Mouse (Mus musculus) heart, embryonic 14.5 days (tissue): ENCODE data around the gene Bmt2. TPM values are rescaled to one million over a fixed set of nuclear protein-coding genes. Genes with fewer than 3 reads are reported as not detected.

Source experiments
- ATAC-seq: fragments of 200-750 bp; cut with Nextera tagmentation; 2 replicates; pipeline ENCODE4 v1.8.0; 2017; ENCODE audit warnings: low read depth, moderate TSS enrichment; ENCODE audit not compliant: insufficient number of reproducible peaks, insufficient read depth, low FRiP score
- H3K27ac ChIP-seq, 2 experiments: fragments of 200-500 bp in 1 of 2; fragments of 300-500 bp in 1 of 2; sonication (generic) in 1 of 2; replicated peaks in 1 of 2; 2 replicates each; pipeline ENCODE4 v1.5.1; 2012 to 2014; ENCODE audit warnings: low read depth in 2 of 2, low read length in 2 of 2, control low read depth in 1 of 2, mild to moderate bottlenecking in 1 of 2, mixed read lengths in 1 of 2; ENCODE audit not compliant: control insufficient read depth in 1 of 2, insufficient read depth in 1 of 2
- H3K27me3 ChIP-seq: fragments of 300-500 bp; sonication (generic); 2 replicates; pipeline ENCODE4 v1.6.1; 2014; ENCODE audit warnings: mild to moderate bottlenecking, low read length, control low read depth; ENCODE audit not compliant: control insufficient read depth, insufficient read depth
- H3K36me3 ChIP-seq: fragments of 300-500 bp; sonication (generic); 2 replicates; pipeline ENCODE4 v1.6.1; 2014; ENCODE audit warnings: mild to moderate bottlenecking, control low read depth, low read length, mixed read lengths; ENCODE audit not compliant: control insufficient read depth, insufficient read depth
- H3K4me1 ChIP-seq, 2 experiments: fragments of 200-500 bp in 1 of 2; fragments of 300-500 bp in 1 of 2; sonication (generic) in 1 of 2; 2 replicates each; pipeline ENCODE4 v1.6.1; 2012 to 2014; ENCODE audit warnings: low read length in 2 of 2, control low read depth in 1 of 2, mixed read lengths in 1 of 2; ENCODE audit not compliant: control insufficient read depth in 2 of 2, insufficient read depth in 2 of 2
- H3K4me2 ChIP-seq: fragments of 300-500 bp; sonication (generic); 2 replicates; pipeline ENCODE4 v1.6.1; 2014; ENCODE audit warnings: mild to moderate bottlenecking, low read length
- H3K4me3 ChIP-seq, 2 experiments: fragments of 200-500 bp in 1 of 2; fragments of 300-500 bp in 1 of 2; sonication (generic) in 1 of 2; 2 replicates each; pipeline ENCODE4 v1.5.1; 2012 to 2014; ENCODE audit warnings: low read length in 2 of 2, mild to moderate bottlenecking in 2 of 2, control low read depth in 1 of 2, low read depth in 1 of 2, moderate library complexity in 1 of 2; ENCODE audit not compliant: control insufficient read depth in 1 of 2, insufficient read depth in 1 of 2
- H3K9ac ChIP-seq: fragments of 300-500 bp; sonication (generic); 2 replicates; pipeline ENCODE4 v1.6.1; 2014; ENCODE audit warnings: mild to moderate bottlenecking, low read length
- H3K9me3 ChIP-seq: fragments of 300-500 bp; sonication (generic); 2 replicates; pipeline ENCODE4 v1.6.1; 2016; ENCODE audit warnings: low read length, control low read depth; ENCODE audit not compliant: control insufficient read depth
- WGBS: fragments of 180-500 bp; shearing (Covaris S2); extraction: QIAGEN DNeasy Blood & Tissue Kit; methylation state at CpG from one replicate; pipeline ENCODE4 v1.1.7; 2014; 5-methylcytosine and 5-hydroxymethylcytosine counted together
- polyA plus RNA-seq: library from polyadenylated mRNA; unstranded; fragments of >200 nt; fragmentation: Nextera tagmentation; extraction: Ambion mirVana; gene quantifications from 2 replicates; pipeline ENCODE4 v1.2.1, GENCODE M21; 2014

The Bmt2 gene
- polyA plus RNA-seq, result 22.8 and 23.4 TPM in 2 replicates

GRCm38 (mm10) chr6:13677818-13678282 is at the start of gene Bmt2:
Gene Bmt2, minus strand, starts transcription at chr6:13677966.
- H3K4me3 ChIP-seq, result peak within 1 kb of the TSS; percentile 70 to 83
- peak within 1 kb of the TSS; percentile 95 for H3K9ac ChIP-seq
- peaks cover 2 to 10% of the 10 kb centered on the region in 2 experiments; a peak in 3 of 4 replicates for H3K4me1 ChIP-seq
- H3K27me3 ChIP-seq, result no peaks in the 10 kb centered on the region
- WGBS, result 0% methylated on average over 37 of the region's 37 CpGs
- no peaks in the 10 kb centered on the region for H3K36me3 ChIP-seq
- ATAC-seq, result peak; percentile 99
- H3K27ac ChIP-seq, result peak within 1 kb of the TSS; percentile 83 to 94
- H3K9me3 ChIP-seq, result no peaks in the 10 kb centered on the region
- peak within 1 kb of the TSS; percentile 78 for H3K4me2 ChIP-seq

- H3K4me2 ChIP-seq, result no peak overlapping the region
- ATAC-seq, result no peak
- H3K4me1 ChIP-seq, result no peaks in the 10 kb centered on the region
- H3K36me3 ChIP-seq, result no peaks in the 10 kb centered on the region
- no peak overlapping the region for H3K27ac ChIP-seq
- H3K9ac ChIP-seq, result no peak overlapping the region
- no peaks in the 10 kb centered on the region for H3K27me3 ChIP-seq
- H3K9me3 ChIP-seq, result no peaks in the 10 kb centered on the region
- 92% methylated on average over 3 of the region's 3 CpGs for WGBS
- H3K4me3 ChIP-seq, result no peak overlapping the region
Measured at GRCm38 (mm10) chr6:13722166-13722565, 44.4 kb upstream of the Bmt2 start.

- Histone ChIP-seq H3K27ac (no peak overlapping the region), H3K4me2 (no peak overlapping the region), H3K9me3 (no peaks in the 10 kb centered on the region), H3K4me3 (no peak overlapping the region), H3K36me3 (no peaks in the 10 kb centered on the region), H3K27me3 (no peaks in the 10 kb centered on the region), H3K9ac (no peak overlapping the region), H3K4me1 (peaks cover 0 to 4% of the 10 kb centered on the region in 2 experiments; a peak in 1 of 4 replicates)
- no peak for ATAC-seq
- 82% methylated on average over 3 of the region's 3 CpGs for WGBS
Measured at GRCm38 (mm10) chr6:13714867-13715266, 37.1 kb upstream of the Bmt2 start.

- H3K27ac ChIP-seq, result no peak overlapping the region
- H3K9me3 ChIP-seq, result no peaks in the 10 kb centered on the region
- no peak overlapping the region for H3K4me2 ChIP-seq
- H3K9ac ChIP-seq, result no peak overlapping the region
- 76% methylated on average over 4 of the region's 4 CpGs for WGBS
- H3K36me3 ChIP-seq, result no peaks in the 10 kb centered on the region
- no peaks in the 10 kb centered on the region for H3K27me3 ChIP-seq
- H3K4me1 ChIP-seq, result 0 out of 4 replicates have a peak, but pooled peaks cover 0 to 2% of the 10 kb centered on the region in 2 experiments
- H3K4me3 ChIP-seq, result no peak overlapping the region
- no peak for ATAC-seq
Measured at GRCm38 (mm10) chr6:13696882-13697281, 19.1 kb upstream of the Bmt2 start.

GRCm38 (mm10) chr6:13695103-13695845 is 17.5 kb upstream of the Bmt2 start:
- H3K9ac ChIP-seq, result no peak overlapping the region
- H3K4me1 ChIP-seq, result 0 out of 4 replicates have a peak, but pooled peaks cover 0 to 2% of the 10 kb centered on the region in 2 experiments
- H3K9me3 ChIP-seq, result no peaks in the 10 kb centered on the region
- H3K27ac ChIP-seq, result no peak overlapping the region
- WGBS, result 80% methylated on average over 2 of the region's 2 CpGs
- no peak overlapping the region for H3K4me3 ChIP-seq
- H3K27me3 ChIP-seq, result no peaks in the 10 kb centered on the region
- ATAC-seq, result no peak
- no peaks in the 10 kb centered on the region for H3K36me3 ChIP-seq
- no peak overlapping the region for H3K4me2 ChIP-seq

- H3K36me3 ChIP-seq, result no peaks in the 10 kb centered on the region
- no peaks in the 10 kb centered on the region for H3K27me3 ChIP-seq
- no peaks in the 10 kb centered on the region for H3K9me3 ChIP-seq
- no peak overlapping the region for H3K4me3 ChIP-seq
- no peak for ATAC-seq
- no peak overlapping the region for H3K9ac ChIP-seq
- H3K27ac ChIP-seq, result no peak overlapping the region
- 52% methylated on average over 2 of the region's 2 CpGs for WGBS
- H3K4me1 ChIP-seq, result 0 out of 4 replicates have a peak, but pooled peaks cover 0 to 2% of the 10 kb centered on the region in 2 experiments
- H3K4me2 ChIP-seq, result no peak overlapping the region
Measured at GRCm38 (mm10) chr6:13691657-13692294, 14.0 kb upstream of the Bmt2 start.

GRCm38 (mm10) chr6:13690398-13690797 is 12.6 kb upstream of the Bmt2 start:
- no peaks in the 10 kb centered on the region for H3K36me3 ChIP-seq
- no peak overlapping the region for H3K27ac ChIP-seq
- no peaks in the 10 kb centered on the region for H3K27me3 ChIP-seq
- H3K9me3 ChIP-seq, result no peaks in the 10 kb centered on the region
- H3K4me3 ChIP-seq, result no peak overlapping the region
- no peak for ATAC-seq
- no peak overlapping the region for H3K9ac ChIP-seq
- H3K4me2 ChIP-seq, result no peak overlapping the region
- 0 out of 4 replicates have a peak, but pooled peaks cover 0 to 2% of the 10 kb centered on the region in 2 experiments for H3K4me1 ChIP-seq
